Mouse (Mus musculus): ENCODE measurements around the gene 3110082I17Rik. TPM values are rescaled to one million over a fixed set of nuclear protein-coding genes. Genes with fewer than 3 reads are reported as not detected.
A peak's percentile ranks its signal among the peaks of the same experiment; 100 is the strongest.

The 3110082I17Rik gene
- polyA plus RNA-seq, 1 experiment from 2014 or later: 21.9 TPM

- Histone ChIP-seq H3K9me3 (replicated peaks; ENCODE audit: control insufficient read depth, low read length) (no peaks in the 10 kb centered on the region), H3K9ac (ENCODE audit: low read depth, low read length) (no peak overlapping the region), H3K4me2 (no peak overlapping the region), H3K27ac (ENCODE audit: low read depth, low read length) (no peak overlapping the region), H3K27me3 (ENCODE audit: control insufficient read depth, insufficient read depth, low read length) (no peaks in the 10 kb centered on the region), H3K4me3 (ENCODE audit: low read depth, low read length) (no peak overlapping the region), H3K4me1 (ENCODE audit: control insufficient read depth, insufficient read depth, low read length) (peaks cover 14% of the 10 kb centered on the region), H3K36me3 (ENCODE audit: control insufficient read depth, insufficient read depth, low read length) (no peaks in the 10 kb centered on the region)
- ATAC-seq (replicated peaks; ENCODE audit: insufficient number of reproducible peaks, low FRiP score, low TSS enrichment): no peak
- 85% methylated on average over 8 of the region's 8 CpGs for WGBS (ENCODE audit: insufficient replicate concordance)
These were observed 56.6 kb downstream of the 3110082I17Rik start for GRCm38 (mm10) chr5:139403692-139404260.

- H3K4me2 ChIP-seq: no peak overlapping the region
- no peak overlapping the region for H3K27ac ChIP-seq (ENCODE audit: low read depth, low read length)
- no peak for ATAC-seq (replicated peaks; ENCODE audit: insufficient number of reproducible peaks, low FRiP score, low TSS enrichment)
- WGBS (ENCODE audit: insufficient replicate concordance): 88% methylated on average over 2 of the region's 2 CpGs
- no peak overlapping the region for H3K9ac ChIP-seq (ENCODE audit: low read depth, low read length)
- H3K27me3 ChIP-seq (ENCODE audit: control insufficient read depth, insufficient read depth, low read length): no peaks in the 10 kb centered on the region
- H3K4me1 ChIP-seq (ENCODE audit: control insufficient read depth, insufficient read depth, low read length): peaks cover 27% of the 10 kb centered on the region
- no peaks in the 10 kb centered on the region for H3K9me3 ChIP-seq (replicated peaks; ENCODE audit: control insufficient read depth, low read length)
- H3K4me3 ChIP-seq (ENCODE audit: low read depth, low read length): no peak overlapping the region
- no peaks in the 10 kb centered on the region for H3K36me3 ChIP-seq (ENCODE audit: control insufficient read depth, insufficient read depth, low read length)
These were observed 58.2 kb downstream of the 3110082I17Rik start for GRCm38 (mm10) chr5:139402106-139402505.

- Histone ChIP-seq H3K27ac (ENCODE audit: low read depth, low read length) (no peak overlapping the region), H3K4me3 (ENCODE audit: low read depth, low read length) (no peak overlapping the region), H3K4me2 (no peak overlapping the region), H3K36me3 (ENCODE audit: control insufficient read depth, insufficient read depth, low read length) (no peaks in the 10 kb centered on the region), H3K9ac (ENCODE audit: low read depth, low read length) (no peak overlapping the region), H3K9me3 (replicated peaks; ENCODE audit: control insufficient read depth, low read length) (no peaks in the 10 kb centered on the region), H3K4me1 (ENCODE audit: control insufficient read depth, insufficient read depth, low read length) (peaks cover 20% of the 10 kb centered on the region), H3K27me3 (ENCODE audit: control insufficient read depth, insufficient read depth, low read length) (no peaks in the 10 kb centered on the region)
- no peak for ATAC-seq (replicated peaks; ENCODE audit: insufficient number of reproducible peaks, low FRiP score, low TSS enrichment)
- 79% methylated on average over 14 of the region's 14 CpGs for WGBS (ENCODE audit: insufficient replicate concordance)
These were observed 60.3 kb downstream of the 3110082I17Rik start for GRCm38 (mm10) chr5:139399991-139400390.

- no peak for ATAC-seq (replicated peaks; ENCODE audit: insufficient number of reproducible peaks, low FRiP score, low TSS enrichment)
- H3K27ac ChIP-seq (ENCODE audit: low read depth, low read length): no peak overlapping the region
- no peaks in the 10 kb centered on the region for H3K36me3 ChIP-seq (ENCODE audit: control insufficient read depth, insufficient read depth, low read length)
- peaks cover 15% of the 10 kb centered on the region for H3K4me1 ChIP-seq (ENCODE audit: control insufficient read depth, insufficient read depth, low read length)
- 72% methylated on average over 5 of the region's 5 CpGs for WGBS (ENCODE audit: insufficient replicate concordance)
- no peak overlapping the region for H3K4me2 ChIP-seq
- H3K9ac ChIP-seq (ENCODE audit: low read depth, low read length): no peak overlapping the region
- no peak overlapping the region for H3K4me3 ChIP-seq (ENCODE audit: low read depth, low read length)
- no peaks in the 10 kb centered on the region for H3K27me3 ChIP-seq (ENCODE audit: control insufficient read depth, insufficient read depth, low read length)
- no peaks in the 10 kb centered on the region for H3K9me3 ChIP-seq (replicated peaks; ENCODE audit: control insufficient read depth, low read length)
These were observed 61.5 kb downstream of the 3110082I17Rik start for GRCm38 (mm10) chr5:139398786-139399185.

- Histone ChIP-seq H3K9ac (ENCODE audit: low read depth, low read length) (no peak overlapping the region), H3K4me1 (ENCODE audit: control insufficient read depth, insufficient read depth, low read length) (peaks cover 15% of the 10 kb centered on the region), H3K36me3 (ENCODE audit: control insufficient read depth, insufficient read depth, low read length) (no peaks in the 10 kb centered on the region), H3K4me2 (no peak overlapping the region), H3K27ac (ENCODE audit: low read depth, low read length) (no peak overlapping the region), H3K9me3 (replicated peaks; ENCODE audit: control insufficient read depth, low read length) (no peaks in the 10 kb centered on the region), H3K4me3 (ENCODE audit: low read depth, low read length) (no peak overlapping the region), H3K27me3 (ENCODE audit: control insufficient read depth, insufficient read depth, low read length) (no peaks in the 10 kb centered on the region)
- ATAC-seq (replicated peaks; ENCODE audit: insufficient number of reproducible peaks, low FRiP score, low TSS enrichment): peak; percentile 39; the same call in 1 of the 2 replicates
- WGBS (ENCODE audit: insufficient replicate concordance): 20% methylated on average over 5 of the region's 5 CpGs
These were observed 62.2 kb downstream of the 3110082I17Rik start for GRCm38 (mm10) chr5:139397959-139398753.

GRCm38 (mm10) chr5:139397359-139397916 lies 62.9 kb downstream of the 3110082I17Rik start:
- no peak for ATAC-seq (replicated peaks; ENCODE audit: insufficient number of reproducible peaks, low FRiP score, low TSS enrichment)
- no peaks in the 10 kb centered on the region for H3K9me3 ChIP-seq (replicated peaks; ENCODE audit: control insufficient read depth, low read length)
- H3K4me3 ChIP-seq (ENCODE audit: low read depth, low read length): no peak overlapping the region
- no peaks in the 10 kb centered on the region for H3K27me3 ChIP-seq (ENCODE audit: control insufficient read depth, insufficient read depth, low read length)
- H3K9ac ChIP-seq (ENCODE audit: low read depth, low read length): no peak overlapping the region
- H3K4me2 ChIP-seq: no peak overlapping the region
- H3K4me1 ChIP-seq (ENCODE audit: control insufficient read depth, insufficient read depth, low read length): peaks cover 15% of the 10 kb centered on the region
- H3K36me3 ChIP-seq (ENCODE audit: control insufficient read depth, insufficient read depth, low read length): no peaks in the 10 kb centered on the region
- H3K27ac ChIP-seq (ENCODE audit: low read depth, low read length): no peak overlapping the region
- 81% methylated on average over 4 of the region's 4 CpGs for WGBS (ENCODE audit: insufficient replicate concordance)

GRCm38 (mm10) chr5:139395528-139395927 lies 64.8 kb downstream of the 3110082I17Rik start:
- ATAC-seq (replicated peaks; ENCODE audit: insufficient number of reproducible peaks, low FRiP score, low TSS enrichment): no peak
- 90% methylated on average over 4 of the region's 4 CpGs for WGBS (ENCODE audit: insufficient replicate concordance)

GRCm38 (mm10) chr5:139394399-139394798 lies 65.9 kb downstream of the 3110082I17Rik start:
- H3K9me3 ChIP-seq (replicated peaks; ENCODE audit: control insufficient read depth, low read length): no peaks in the 10 kb centered on the region
- H3K9ac ChIP-seq (ENCODE audit: low read depth, low read length): no peak overlapping the region
- peaks cover 30% of the 10 kb centered on the region for H3K4me1 ChIP-seq (ENCODE audit: control insufficient read depth, insufficient read depth, low read length)
- no peak overlapping the region for H3K4me2 ChIP-seq
- no peaks in the 10 kb centered on the region for H3K27me3 ChIP-seq (ENCODE audit: control insufficient read depth, insufficient read depth, low read length)
- 58% methylated on average over 7 of the region's 7 CpGs for WGBS (ENCODE audit: insufficient replicate concordance)
- H3K36me3 ChIP-seq (ENCODE audit: control insufficient read depth, insufficient read depth, low read length): no peaks in the 10 kb centered on the region
- H3K27ac ChIP-seq (ENCODE audit: low read depth, low read length): no peak overlapping the region
- no peak for ATAC-seq (replicated peaks; ENCODE audit: insufficient number of reproducible peaks, low FRiP score, low TSS enrichment)
- H3K4me3 ChIP-seq (ENCODE audit: low read depth, low read length): no peak overlapping the region

More at GRCm38 (mm10) chr5:139395528-139395927, 64.8 kb downstream of the 3110082I17Rik start:
- Histone ChIP-seq H3K27ac (ENCODE audit: low read depth, low read length) (no peak overlapping the region), H3K36me3 (ENCODE audit: control insufficient read depth, insufficient read depth, low read length) (no peaks in the 10 kb centered on the region), H3K4me2 (no peak overlapping the region), H3K27me3 (ENCODE audit: control insufficient read depth, insufficient read depth, low read length) (no peaks in the 10 kb centered on the region), H3K9me3 (replicated peaks; ENCODE audit: control insufficient read depth, low read length) (no peaks in the 10 kb centered on the region), H3K4me3 (ENCODE audit: low read depth, low read length) (no peak overlapping the region), H3K4me1 (ENCODE audit: control insufficient read depth, insufficient read depth, low read length) (peaks cover 24% of the 10 kb centered on the region), H3K9ac (ENCODE audit: low read depth, low read length) (no peak overlapping the region)
